Mouse (Mus musculus) cerebellum, adult 8-10 months (tissue): ENCODE measurements at regions not wholly inside any gene's neighbourhood (a gene's known extent, or its start where the extent isn't known, plus 50 kb on each side); places are given as distances from the start of the nearest gene placed in this dataset.

Source experiments
- DNase-seq: peaks from one replicate; pipeline ENCODE4 v3.0.0; 2022

- no peak for DNase-seq
These were observed 266.1 kb upstream of the Nox3 start for GRCm38 (mm10) chr17:3962176-3962575.

- DNase-seq = no peak
These were observed 250.5 kb upstream of the Nox3 start for GRCm38 (mm10) chr17:3946540-3946939.

- DNase-seq = no peak
These were observed 240.3 kb upstream of the Nox3 start for GRCm38 (mm10) chr17:3936361-3936760.

GRCm38 (mm10) chr17:3933208-3933607 lies 237.1 kb upstream of the Nox3 start:
- DNase-seq = no peak

- DNase-seq = no peak
These were observed 236.0 kb upstream of the Nox3 start for GRCm38 (mm10) chr17:3932071-3932470.

- DNase-seq = no peak
These were observed 231.0 kb upstream of the Nox3 start for GRCm38 (mm10) chr17:3927106-3927505.

GRCm38 (mm10) chr17:3920282-3920681 lies 224.2 kb upstream of the Nox3 start:
- no peak for DNase-seq

- DNase-seq = no peak
These were observed 196.8 kb upstream of the Nox3 start for GRCm38 (mm10) chr17:3892826-3893225.

GRCm38 (mm10) chr17:3883146-3883545 lies 187.1 kb upstream of the Nox3 start:
- DNase-seq = no peak

GRCm38 (mm10) chr17:3879075-3879474 lies 183.0 kb upstream of the Nox3 start:
- DNase-seq = no peak

GRCm38 (mm10) chr17:3869459-3870194 lies 173.6 kb upstream of the Nox3 start:
- DNase-seq = no peak

GRCm38 (mm10) chr17:3862384-3862783 lies 166.3 kb upstream of the Nox3 start:
- no peak for DNase-seq

- no peak for DNase-seq
These were observed 140.3 kb upstream of the Nox3 start for GRCm38 (mm10) chr17:3836386-3836785.

- no peak for DNase-seq
These were observed 115.1 kb upstream of the Nox3 start for GRCm38 (mm10) chr17:3811187-3811586.

- no peak for DNase-seq
These were observed 107.4 kb upstream of the Nox3 start for GRCm38 (mm10) chr17:3803507-3803906.

- DNase-seq = peak; percentile 1
These were observed 96.5 kb upstream of the Nox3 start for GRCm38 (mm10) chr17:3792597-3792996.

GRCm38 (mm10) chr17:3782156-3782555 lies 86.1 kb upstream of the Nox3 start:
- no peak for DNase-seq

GRCm38 (mm10) chr17:3777691-3778090 lies 81.6 kb upstream of the Nox3 start:
- no peak for DNase-seq

- DNase-seq = no peak
These were observed 51.8 kb upstream of the Nox3 start for GRCm38 (mm10) chr17:3747808-3748335.
